ENCODE assay signal across 28 mouse cellular contexts in genomic region chr8:11959466-11959865, GRCm38 (mm10).
A peak's percentile ranks its signal among the peaks of the same experiment; 100 is the strongest.
DNase-seq lines count a peak whose midpoint lies in the region; ATAC-seq and TF ChIP-seq lines count a peak whose summit lies in the region.
"Had no signal": no experiment of that assay in that cellular context is flagged by ENCODE, and none has a peak within 500 bp of the region (broad histone marks: within the 10 kb centered on the region; RNA-seq: fewer than 3 reads in every experiment).

No protein-coding gene starts in this region.

- no peak overlapping the region for H3K4me3 ChIP-seq in hindbrain, postnatal 0 days (ENCODE audit: low read length)
- H3K4me3 ChIP-seq in hindbrain, embryonic 12.5 days = no peak overlapping the region
- H3K4me3 ChIP-seq: embryonic facial prominence, embryonic 13.5 days; erythroblast, embryonic 14.5 days; forebrain, embryonic 13.5 days; heart, embryonic 13.5 days; limb, embryonic 10.5 days; liver, embryonic 15.5 days; lung, embryonic 15.5 days had no signal

- H3K9ac ChIP-seq in hindbrain, postnatal 0 days (replicated peaks; ENCODE audit: low read length) = no peak overlapping the region
- H3K9ac ChIP-seq in hindbrain, embryonic 12.5 days = no peak overlapping the region
- H3K9ac ChIP-seq: embryonic facial prominence, embryonic 13.5 days; forebrain, embryonic 13.5 days; heart, embryonic 13.5 days; liver, embryonic 15.5 days; lung, embryonic 15.5 days had no signal

- no peaks in the 10 kb centered on the region for H3K36me3 ChIP-seq in hindbrain, postnatal 0 days (ENCODE audit: insufficient read depth, low read length)
- H3K36me3 ChIP-seq in hindbrain, embryonic 12.5 days = no peaks in the 10 kb centered on the region
- H3K36me3 ChIP-seq: embryonic facial prominence, embryonic 13.5 days; heart, embryonic 13.5 days; limb, embryonic 10.5 days; liver, embryonic 15.5 days; lung, embryonic 15.5 days had no signal

- no peaks in the 10 kb centered on the region for H3K27me3 ChIP-seq in hindbrain, postnatal 0 days (ENCODE audit: insufficient read depth, low read length)
- H3K27me3 ChIP-seq in hindbrain, embryonic 12.5 days = peaks cover 4% of the 10 kb centered on the region; the same call in 1 of the 2 replicates
- H3K27me3 ChIP-seq: liver, embryonic 15.5 days; lung, embryonic 15.5 days had no signal

- no peak for TF ChIP-seq CTCF in hindbrain, postnatal 0 days (IDR thresholded peaks at IDR 0.05; ENCODE audit: low read depth)

- H3K27ac ChIP-seq in hindbrain, postnatal 0 days = no peak overlapping the region
- H3K27ac ChIP-seq in hindbrain, embryonic 12.5 days = no peak overlapping the region
- H3K27ac ChIP-seq: embryonic facial prominence, embryonic 13.5 days; forebrain, embryonic 13.5 days; heart, embryonic 13.5 days; limb, embryonic 10.5 days; liver, embryonic 15.5 days; lung, embryonic 15.5 days; stomach, postnatal 0 days had no signal

- ATAC-seq in hindbrain, postnatal 0 days = no peak
- ATAC-seq in hindbrain, embryonic 12.5 days (ENCODE audit: low FRiP score) = no peak
- ATAC-seq in inflammation-experienced regulatory T-cells, adult 6 months = no peak
- ATAC-seq: forebrain, embryonic 13.5 days; Patski had no signal

- H3K9me3 ChIP-seq in hindbrain, postnatal 0 days (ENCODE audit: low read length) = no peaks in the 10 kb centered on the region
- H3K9me3 ChIP-seq in hindbrain, embryonic 12.5 days (replicated peaks) = no peaks in the 10 kb centered on the region
- H3K9me3 ChIP-seq: embryonic facial prominence, embryonic 13.5 days; forebrain, embryonic 13.5 days; heart, embryonic 13.5 days; limb, embryonic 10.5 days; liver, embryonic 15.5 days; lung, embryonic 15.5 days had no signal

- peak; percentile 55 for DNase-seq in hindbrain, postnatal 0 days (ENCODE audit: low spot score)
- DNase-seq in 416B (ENCODE audit: low read depth) (peak; percentile 30), ES-CJ7 (ENCODE audit: low read depth, low spot score) (peak; percentile 42), R1 (ENCODE audit: low read depth, low spot score) (peak; percentile 38)
- no peak for DNase-seq in cerebellum, adult 11 months
- DNase-seq in right cerebral cortex, postnatal 36 days (ENCODE audit: low spot score in 2 of 2) = no peak
- DNase-seq: adrenal gland, adult 8-10 months; cerebellum, adult 8-10 months; cerebellum, postnatal 36 days; gastrocnemius, postnatal 10 days; heart, adult 18-20 months; heart, postnatal 14 days; kidney, adult 18-20 months; kidney, postnatal 4 days; layer of hippocampus, adult 9-11 months; liver; lung, postnatal 4 days had no signal

- no peak overlapping the region for H3K4me2 ChIP-seq in hindbrain, postnatal 0 days (ENCODE audit: low read depth, low read length)
- no peak overlapping the region for H3K4me2 ChIP-seq in hindbrain, embryonic 12.5 days (replicated peaks)
- H3K4me2 ChIP-seq: embryonic facial prominence, embryonic 13.5 days; forebrain, embryonic 13.5 days; heart, embryonic 13.5 days; liver, embryonic 15.5 days; lung, embryonic 15.5 days had no signal

- 73% methylated on average over 4 of the region's 4 CpGs for WGBS in hindbrain, postnatal 0 days
- 75% methylated on average over 4 of the region's 4 CpGs for WGBS in hindbrain, embryonic 12.5 days

- H3K4me1 ChIP-seq in hindbrain, postnatal 0 days (ENCODE audit: insufficient read depth, low read length) = no peaks in the 10 kb centered on the region
- H3K4me1 ChIP-seq in hindbrain, embryonic 12.5 days = no peaks in the 10 kb centered on the region
- H3K4me1 ChIP-seq: embryonic facial prominence, embryonic 13.5 days; forebrain, embryonic 13.5 days; heart, embryonic 13.5 days; limb, embryonic 10.5 days; liver, embryonic 15.5 days; lung, embryonic 15.5 days had no signal

Comparison
In these comparisons a context has a peak if more than half of its experiments do, and no peak if none do; other contexts are left out.
1. DNase-seq: peak in hindbrain, postnatal 0 days (single experiment), 416B (single experiment), ES-CJ7 (single experiment) and R1 (single experiment); none in cerebellum, adult 11 months (single experiment) and right cerebral cortex, postnatal 36 days (0 of 2).